Mouse (Mus musculus) cerebellum, adult 2 months (tissue): ENCODE results near the gene Gm44502.

ENCODE experiments used
- CTCF ChIP-seq: fragments of 200-500 bp; IDR thresholded peaks from 2 replicates; pipeline ENCODE4 v1.5.1; 2011; ENCODE audit warnings: low read depth, mild to moderate bottlenecking, control low read depth, low read length, moderate library complexity, borderline replicate concordance; ENCODE audit not compliant: insufficient read depth
- POLR2A ChIP-seq: fragments of 200-500 bp; IDR thresholded peaks from 2 replicates; pipeline ENCODE4 v1.6.1; 2011; ENCODE audit warnings: low read length, control low read depth, borderline replicate concordance; ENCODE audit not compliant: insufficient read depth

GRCm38 (mm10) chr15:89468577-89468976 lies 39.1 kb upstream of the Gm44502 start:
- TF ChIP-seq CTCF (peak; percentile 62; the same call in 1 of the 2 replicates), POLR2A (no peak)
